ENCODE assay signal across 10 mouse cellular contexts in the genomic region with DNA sequence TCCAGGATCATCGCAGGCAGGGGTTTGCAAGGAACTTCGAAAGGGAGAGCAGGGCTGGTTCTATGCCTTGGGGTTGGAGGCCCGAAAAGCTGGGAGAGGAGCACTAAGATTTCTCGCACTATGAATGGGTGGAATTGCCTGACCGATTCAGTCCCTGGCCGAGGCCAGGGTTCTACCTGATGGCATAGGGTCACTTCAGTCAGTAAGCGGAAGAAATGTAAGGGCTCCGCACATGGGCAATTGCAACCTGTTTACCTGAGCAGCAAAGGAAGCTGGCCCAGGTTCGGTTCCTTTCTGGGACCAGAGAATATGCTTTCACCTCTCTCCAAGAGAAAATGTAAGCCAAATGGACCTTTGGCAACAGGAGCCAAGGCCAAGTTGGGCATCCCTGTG. TPM values are rescaled to one million over a fixed set of nuclear protein-coding genes. Genes with fewer than 3 reads are reported as not detected.
DNase-seq lines count a peak whose midpoint lies in the region; ATAC-seq lines count a peak whose summit lies in the region.
"Had no signal": no experiment of that assay in that cellular context is flagged by ENCODE, and none has a peak within 500 bp of the region (broad histone marks: within the 10 kb centered on the region; RNA-seq: fewer than 3 reads in every experiment).

No protein-coding gene starts in this region.

- H3K4me1 ChIP-seq in forebrain, embryonic 11.5 days (replicated peaks; ENCODE audit: control insufficient read depth, insufficient read depth, low read length): peaks cover 38% of the 10 kb centered on the region
- H3K4me1 ChIP-seq in forebrain, embryonic 16.5 days (replicated peaks; ENCODE audit: control insufficient read depth, insufficient read depth, low read length): peaks cover 57% of the 10 kb centered on the region
- peaks cover 88% of the 10 kb centered on the region for H3K4me1 ChIP-seq in embryonic facial prominence, embryonic 10.5 days
- peaks cover 75% of the 10 kb centered on the region for H3K4me1 ChIP-seq in hindbrain, embryonic 15.5 days (replicated peaks)
- peaks cover 38% of the 10 kb centered on the region for H3K4me1 ChIP-seq in midbrain, embryonic 14.5 days (ENCODE audit: control insufficient read depth, insufficient read depth, low read length)

- intact Hi-C loops in left cerebral cortex, postnatal 25 days (cut with DNase I): loop anchor here (5.0 kb wide), 3 partner anchors 71 to 1486 kb away; no protein-coding TSS in a partner anchor

- no peak overlapping the region for H3K4me3 ChIP-seq in forebrain, embryonic 11.5 days (ENCODE audit: low read depth, low read length)
- H3K4me3 ChIP-seq in forebrain, embryonic 16.5 days (replicated peaks; ENCODE audit: low read length): no peak overlapping the region
- peak overlapping the region; percentile 87 for H3K4me3 ChIP-seq in embryonic facial prominence, embryonic 10.5 days
- peak overlapping the region; percentile 57 for H3K4me3 ChIP-seq in hindbrain, embryonic 15.5 days
- H3K4me3 ChIP-seq in midbrain, embryonic 14.5 days (replicated peaks; ENCODE audit: low read depth, low read length): peak overlapping the region; percentile 31
- H3K4me3 ChIP-seq: liver, embryonic 12.5 days had no signal

- no peak for ATAC-seq in forebrain, embryonic 11.5 days (replicated peaks; ENCODE audit: low FRiP score)
- no peak for ATAC-seq in forebrain, embryonic 16.5 days
- no peak for ATAC-seq in hindbrain, embryonic 15.5 days (ENCODE audit: low FRiP score, low read depth)
- no peak for ATAC-seq in midbrain, embryonic 14.5 days (ENCODE audit: low FRiP score, low TSS enrichment)
- ATAC-seq: liver, embryonic 12.5 days had no signal

- no peak overlapping the region for H3K4me2 ChIP-seq in forebrain, embryonic 11.5 days (ENCODE audit: low read depth, low read length, severe bottlenecking)
- no peak overlapping the region for H3K4me2 ChIP-seq in forebrain, embryonic 16.5 days (ENCODE audit: low read length)
- peak overlapping the region; percentile 78 for H3K4me2 ChIP-seq in hindbrain, embryonic 15.5 days
- peak overlapping the region; percentile 84 for H3K4me2 ChIP-seq in midbrain, embryonic 14.5 days (ENCODE audit: low read length)
- H3K4me2 ChIP-seq: liver, embryonic 12.5 days had no signal

- no peaks in the 10 kb centered on the region for H3K36me3 ChIP-seq in forebrain, embryonic 11.5 days (ENCODE audit: control insufficient read depth, insufficient read depth, low read length)
- no peaks in the 10 kb centered on the region for H3K36me3 ChIP-seq in forebrain, embryonic 16.5 days (ENCODE audit: control insufficient read depth, insufficient read depth)
- no peaks in the 10 kb centered on the region for H3K36me3 ChIP-seq in embryonic facial prominence, embryonic 10.5 days (replicated peaks)
- H3K36me3 ChIP-seq in hindbrain, embryonic 15.5 days: no peaks in the 10 kb centered on the region
- H3K36me3 ChIP-seq in midbrain, embryonic 14.5 days (ENCODE audit: control insufficient read depth, insufficient read depth, low read length): no peaks in the 10 kb centered on the region
- H3K36me3 ChIP-seq: liver, embryonic 12.5 days had no signal

- 4% methylated on average over 9 of the region's 9 CpGs for WGBS in forebrain, embryonic 11.5 days
- 2% methylated on average over 9 of the region's 9 CpGs for WGBS in forebrain, embryonic 16.5 days
- 4% methylated on average over 9 of the region's 9 CpGs for WGBS in embryonic facial prominence, embryonic 10.5 days
- 10% methylated on average over 9 of the region's 9 CpGs for WGBS in hindbrain, embryonic 15.5 days
- 7% methylated on average over 9 of the region's 9 CpGs for WGBS in midbrain, embryonic 14.5 days

- H3K27ac ChIP-seq in forebrain, embryonic 11.5 days (ENCODE audit: low read depth, low read length): no peak overlapping the region
- H3K27ac ChIP-seq in forebrain, embryonic 16.5 days (ENCODE audit: low read length): no peak overlapping the region
- peak overlapping the region; percentile 77; the same call in 1 of the 2 replicates for H3K27ac ChIP-seq in embryonic facial prominence, embryonic 10.5 days (replicated peaks)
- H3K27ac ChIP-seq in hindbrain, embryonic 15.5 days (replicated peaks): peak overlapping the region; percentile 95
- peak overlapping the region; percentile 98 for H3K27ac ChIP-seq in midbrain, embryonic 14.5 days (replicated peaks; ENCODE audit: low read depth, low read length)
- H3K27ac ChIP-seq: liver, embryonic 12.5 days had no signal

- H3K27me3 ChIP-seq in forebrain, embryonic 11.5 days (ENCODE audit: control insufficient read depth, insufficient read depth, low read length): peaks cover 95% of the 10 kb centered on the region
- peaks cover 84% of the 10 kb centered on the region for H3K27me3 ChIP-seq in forebrain, embryonic 16.5 days (replicated peaks; ENCODE audit: control insufficient read depth, insufficient read depth, low read length)
- peaks cover 100% of the 10 kb centered on the region for H3K27me3 ChIP-seq in embryonic facial prominence, embryonic 10.5 days (replicated peaks; ENCODE audit: low read depth, poor library complexity, severe bottlenecking)
- H3K27me3 ChIP-seq in hindbrain, embryonic 15.5 days: peaks cover 20% of the 10 kb centered on the region
- H3K27me3 ChIP-seq in midbrain, embryonic 14.5 days (ENCODE audit: control insufficient read depth, insufficient read depth, low read length): peaks cover 53% of the 10 kb centered on the region

- peak; percentile 61 for DNase-seq in forebrain, embryonic 11.5 days (ENCODE audit: low spot score)
- no peak for DNase-seq in embryonic facial prominence, embryonic 10.5 days (ENCODE audit: low spot score)
- DNase-seq in midbrain, embryonic 14.5 days: peak; percentile 36
- DNase-seq in layer of hippocampus, adult 11-12 months (ENCODE audit: low spot score): no peak
- DNase-seq in left cerebral cortex, postnatal 25 days (ENCODE audit: low spot score in 2 of 2): no peak
- DNase-seq in natural killer cell, adult 2 months (ENCODE audit: low spot score in 2 of 2): no peak
- DNase-seq: cerebellum, adult 2 months had no signal

- no peaks in the 10 kb centered on the region for H3K9me3 ChIP-seq in forebrain, embryonic 11.5 days (ENCODE audit: control insufficient read depth, low read length)
- H3K9me3 ChIP-seq in forebrain, embryonic 16.5 days (ENCODE audit: control insufficient read depth, low read length): no peaks in the 10 kb centered on the region
- H3K9me3 ChIP-seq in embryonic facial prominence, embryonic 10.5 days: no peaks in the 10 kb centered on the region
- no peaks in the 10 kb centered on the region for H3K9me3 ChIP-seq in hindbrain, embryonic 15.5 days
- H3K9me3 ChIP-seq in midbrain, embryonic 14.5 days (ENCODE audit: control insufficient read depth, low read length): no peaks in the 10 kb centered on the region
- H3K9me3 ChIP-seq: liver, embryonic 12.5 days had no signal

- no peak overlapping the region for H3K9ac ChIP-seq in forebrain, embryonic 11.5 days (ENCODE audit: low read length)
- H3K9ac ChIP-seq in forebrain, embryonic 16.5 days (replicated peaks; ENCODE audit: low read depth, low read length): no peak overlapping the region
- peak overlapping the region; percentile 23 for H3K9ac ChIP-seq in hindbrain, embryonic 15.5 days
- peak overlapping the region; percentile 93; the same call in 1 of the 2 replicates for H3K9ac ChIP-seq in midbrain, embryonic 14.5 days (replicated peaks; ENCODE audit: low read length)
- H3K9ac ChIP-seq: liver, embryonic 12.5 days had no signal

RNA-seq across cellular contexts. Expression of gene Ebf3, which starts 4.1 kb away (rescaled TPM):
- polyA plus RNA-seq in forebrain, embryonic 11.5 days (2014; fragmentation: Nextera tagmentation; extraction: Ambion mirVana): 2.9 and 3.6 TPM in 2 replicates
- 0.72 and 0.73 TPM in 2 replicates for polyA plus RNA-seq in forebrain, embryonic 16.5 days (2015; fragmentation: Nextera tagmentation; extraction: Ambion mirVana)
- 8.4 and 9.4 TPM in 2 replicates for polyA plus RNA-seq in embryonic facial prominence, embryonic 10.5 days (2016; fragmentation: Nextera tagmentation; extraction: Ambion mirVana)
- 18.0 and 18.5 TPM in 2 replicates for polyA plus RNA-seq in hindbrain, embryonic 15.5 days (2015; fragmentation: Nextera tagmentation; extraction: Ambion mirVana)
- 34.0 and 43.4 TPM in 2 replicates for polyA plus RNA-seq in midbrain, embryonic 14.5 days (2014; fragmentation: Nextera tagmentation; extraction: Ambion mirVana)
- under 1 TPM; 0.78 to 0.85 TPM for total RNA-seq in left cerebral cortex, postnatal 25 days (2021)

Comparison
In these comparisons a context has a peak if more than half of its experiments do, and no peak if none do; other contexts are left out.
1. DNase-seq: peak in forebrain, embryonic 11.5 days (single experiment) and midbrain, embryonic 14.5 days (single experiment); none in embryonic facial prominence, embryonic 10.5 days (single experiment), layer of hippocampus, adult 11-12 months (single experiment), left cerebral cortex, postnatal 25 days (0 of 2) and natural killer cell, adult 2 months (0 of 2).
2. H3K27ac ChIP-seq: peak in embryonic facial prominence, embryonic 10.5 days (single experiment), hindbrain, embryonic 15.5 days (single experiment) and midbrain, embryonic 14.5 days (single experiment); none in forebrain, embryonic 11.5 days (single experiment) and forebrain, embryonic 16.5 days (single experiment).
3. H3K4me2 ChIP-seq: peak in hindbrain, embryonic 15.5 days (single experiment) and midbrain, embryonic 14.5 days (single experiment); none in forebrain, embryonic 11.5 days (single experiment) and forebrain, embryonic 16.5 days (single experiment).
4. H3K4me3 ChIP-seq: peak in embryonic facial prominence, embryonic 10.5 days (single experiment), hindbrain, embryonic 15.5 days (single experiment) and midbrain, embryonic 14.5 days (single experiment); none in forebrain, embryonic 11.5 days (single experiment) and forebrain, embryonic 16.5 days (single experiment).
5. H3K9ac ChIP-seq: peak in hindbrain, embryonic 15.5 days (single experiment) and midbrain, embryonic 14.5 days (single experiment); none in forebrain, embryonic 11.5 days (single experiment) and forebrain, embryonic 16.5 days (single experiment).